Mouse (Mus musculus) thymus, postnatal 4 days (tissue): ENCODE results near the gene Ifna11.
A peak's percentile ranks its signal among the peaks of the same experiment; 100 is the strongest.

Experiments used
- DNase-seq: peaks from one replicate; pipeline ENCODE4 v3.0.0; 2021

The Ifna11 gene

GRCm38 (mm10) chr4:88841438-88841911 lies 21.7 kb downstream of the Ifna11 start, which contains the start of gene Ifna4:
TSS of gene Ifna4 (plus strand) at chr4:88841861.
- DNase-seq: no peak

- no peak for DNase-seq
Observed at GRCm38 (mm10) chr4:88845334-88845733, 25.6 kb downstream of the Ifna11 start.

- no peak for DNase-seq
Observed at GRCm38 (mm10) chr4:88849698-88850097, 29.9 kb downstream of the Ifna11 start, which contains the start of gene Ifna1. TSS of gene Ifna1 (plus strand) at chr4:88850087.

- DNase-seq: no peak
Observed at GRCm38 (mm10) chr4:88851026-88851763, 31.4 kb downstream of the Ifna11 start.

DNA sequence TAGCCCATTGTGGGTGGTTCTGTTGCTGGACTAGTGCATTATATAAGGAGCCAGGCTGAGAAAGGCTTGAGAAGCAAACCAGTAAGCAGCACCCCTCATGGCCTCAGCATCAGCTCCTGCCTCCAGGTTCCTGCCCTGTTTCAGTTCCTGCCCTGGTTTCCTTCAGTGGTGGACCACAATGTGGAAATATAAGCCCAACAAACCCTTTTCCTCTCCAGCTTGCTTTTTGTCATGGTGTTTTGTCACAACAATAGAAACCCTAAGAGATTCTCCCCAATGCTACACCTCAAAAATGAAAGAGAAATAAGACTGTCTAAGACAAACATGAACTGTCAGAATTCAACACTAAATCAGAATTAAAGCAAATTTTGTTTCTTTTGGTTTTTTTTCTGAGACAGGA lies 39.5 kb downstream of the Ifna11 start:
- DNase-seq: no peak

GRCm38 (mm10) chr4:88863309-88863708 lies 43.5 kb downstream of the Ifna11 start:
- no peak for DNase-seq

DNA sequence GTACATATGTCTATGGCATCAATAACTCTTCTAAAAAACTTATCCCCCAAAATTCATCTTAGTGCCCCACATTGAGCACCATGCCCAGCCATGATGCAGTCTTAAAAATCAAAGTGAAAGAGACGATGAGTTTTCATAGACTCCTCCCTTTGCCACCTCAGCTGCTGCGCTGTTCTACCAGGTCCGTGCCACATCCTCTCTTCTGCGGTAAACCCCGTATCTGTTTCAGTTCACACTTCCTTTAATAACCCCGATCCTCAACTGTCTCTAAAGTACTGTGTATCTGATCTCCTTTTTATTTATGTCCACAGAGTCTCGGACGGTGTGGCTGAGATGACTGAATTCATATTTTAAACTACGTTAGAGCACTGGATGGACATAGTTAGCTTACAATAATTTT lies 44.8 kb downstream of the Ifna11 start:
- DNase-seq: peak; percentile 59

- no peak for DNase-seq
Observed at GRCm38 (mm10) chr4:88865011-88865569, 45.3 kb downstream of the Ifna11 start.

GRCm38 (mm10) chr4:88867366-88867925 lies 47.7 kb downstream of the Ifna11 start:
- peak; percentile 90 for DNase-seq

GRCm38 (mm10) chr4:88867926-88868911 lies 48.5 kb downstream of the Ifna11 start:
- peak; percentile 70 for DNase-seq
